Mouse (Mus musculus): ENCODE results near the gene Kdm4b. TPM values are rescaled to one million over a fixed set of nuclear protein-coding genes. Genes with fewer than 3 reads are reported as not detected.
A peak's percentile ranks its signal among the peaks of the same experiment; 100 is the strongest.

The Kdm4b gene
- total and polyA plus RNA-seq, 2 experiments from 2014 or later = 53.2 to 133 TPM

DNA sequence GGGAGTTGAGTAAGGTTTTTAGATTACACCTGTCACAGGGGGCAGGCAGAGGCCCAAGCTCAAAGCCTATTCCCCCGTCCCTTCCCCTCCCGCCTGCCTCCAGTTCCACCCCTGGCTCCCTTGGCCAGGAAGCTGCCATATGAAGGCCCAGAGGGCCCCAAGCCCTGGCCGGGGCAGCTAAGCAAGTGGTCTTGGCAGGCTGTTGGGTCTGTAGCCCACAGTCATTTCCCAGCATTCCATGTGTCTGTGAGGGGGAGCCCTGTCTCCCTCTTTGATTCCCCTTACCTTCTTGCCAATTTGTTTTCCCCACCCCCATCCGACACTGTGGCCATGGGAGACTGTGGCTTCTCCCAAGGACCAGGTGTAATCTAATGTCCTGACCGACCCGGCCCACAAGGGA, 116.5 kb downstream of the Kdm4b start:
- DNase-seq = no peak
- Histone ChIP-seq H3K9me3 (ENCODE audit: low read length) (no peaks in the 10 kb centered on the region), H3K9ac (no peak overlapping the region), H3K27me3 (ENCODE audit: insufficient read depth, low read length) (no peaks in the 10 kb centered on the region), H3K27ac (ENCODE audit: low read depth, low read length) (peak overlapping the region; percentile 29; the same call in 1 of the 2 replicates), H3K4me1 (ENCODE audit: insufficient read depth) (peaks cover 11% of the 10 kb centered on the region; the same call in 1 of the 2 replicates), H3K36me3 (ENCODE audit: insufficient read depth) (peaks cover 57% of the 10 kb centered on the region), H3K4me2 (ENCODE audit: low read depth) (no peak overlapping the region), H3K4me3 (ENCODE audit: low read depth, low read length) (no peak overlapping the region)
- TF ChIP-seq CTCF (IDR thresholded peaks at IDR 0.05; ENCODE audit: low read depth) = no peak
- ATAC-seq = no peak
- 63% methylated on average over 6 of the region's 6 CpGs for WGBS

DNA sequence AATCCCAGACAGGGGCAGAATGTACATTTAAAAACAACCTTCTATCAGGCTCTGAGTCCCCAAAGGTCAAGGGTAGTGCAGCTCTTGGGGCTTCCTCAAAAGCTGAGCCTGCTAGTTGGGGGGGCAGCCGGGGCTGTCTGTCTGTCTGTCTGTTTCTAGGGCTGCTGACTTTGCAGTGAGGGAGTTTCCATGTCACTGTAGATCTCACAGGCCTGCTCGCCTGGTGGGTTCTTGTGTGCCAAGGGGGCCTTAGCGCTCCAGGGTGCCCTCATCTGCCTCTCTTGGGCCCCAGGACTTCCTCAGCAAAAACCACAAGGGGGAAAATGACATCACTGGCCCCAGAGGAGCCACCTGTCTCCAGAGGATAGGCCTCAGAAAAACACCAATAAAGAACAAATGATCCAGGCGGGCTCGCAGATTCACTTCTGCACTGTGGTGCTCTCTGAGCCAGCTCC, 117.5 kb downstream of the Kdm4b start:
- no peak overlapping the region for H3K9ac ChIP-seq
- H3K4me3 ChIP-seq (ENCODE audit: low read depth, low read length) = no peak overlapping the region
- WGBS = 81% methylated on average over 5 of the region's 5 CpGs
- no peak overlapping the region for H3K4me2 ChIP-seq (ENCODE audit: low read depth)
- H3K4me1 ChIP-seq (ENCODE audit: insufficient read depth) = peaks cover 11% of the 10 kb centered on the region; the same call in 1 of the 2 replicates
- DNase-seq (no peak), ATAC-seq (no peak)
- peak overlapping the region; percentile 21; the same call in 1 of the 2 replicates for H3K27ac ChIP-seq (ENCODE audit: low read depth, low read length)
- H3K27me3 ChIP-seq (ENCODE audit: insufficient read depth, low read length) = no peaks in the 10 kb centered on the region
- H3K9me3 ChIP-seq (ENCODE audit: low read length) = no peaks in the 10 kb centered on the region
- TF ChIP-seq CTCF (IDR thresholded peaks at IDR 0.05; ENCODE audit: low read depth) = no peak
- peaks cover 57% of the 10 kb centered on the region for H3K36me3 ChIP-seq (ENCODE audit: insufficient read depth)

DNA sequence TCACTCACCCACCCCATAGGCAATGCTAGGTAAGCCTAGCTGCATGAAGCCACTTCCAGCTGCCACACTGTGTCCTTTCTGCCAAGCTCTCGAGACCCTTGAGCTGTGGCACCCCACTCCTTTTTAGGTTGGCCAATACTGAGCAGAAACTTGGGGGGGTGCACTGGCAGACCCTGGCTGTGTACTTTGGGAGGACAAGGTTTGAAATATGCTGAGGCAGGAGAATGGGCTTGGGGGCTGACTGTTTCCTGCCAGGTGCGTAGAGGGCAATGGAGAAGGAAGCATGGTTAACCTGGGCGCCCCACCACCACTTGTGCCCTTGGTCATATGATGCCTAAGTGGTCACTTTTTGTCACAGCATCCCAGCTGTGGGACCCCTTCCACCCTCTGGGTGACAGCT, 118.9 kb downstream of the Kdm4b start:
- 91% methylated on average over 3 of the region's 3 CpGs for WGBS
- no peak overlapping the region for H3K4me2 ChIP-seq (ENCODE audit: low read depth)
- H3K27me3 ChIP-seq (ENCODE audit: insufficient read depth, low read length) = no peaks in the 10 kb centered on the region
- no peaks in the 10 kb centered on the region for H3K9me3 ChIP-seq (ENCODE audit: low read length)
- H3K4me1 ChIP-seq (ENCODE audit: insufficient read depth) = peaks cover 11% of the 10 kb centered on the region; the same call in 1 of the 2 replicates
- H3K36me3 ChIP-seq (ENCODE audit: insufficient read depth) = peaks cover 64% of the 10 kb centered on the region
- DNase-seq (no peak), ATAC-seq (no peak)
- no peak for TF ChIP-seq CTCF (IDR thresholded peaks at IDR 0.05; ENCODE audit: low read depth)
- 0 out of 2 replicates have a peak overlapping the region, but pooled peaks have one; percentile 9 for H3K27ac ChIP-seq (ENCODE audit: low read depth, low read length)
- no peak overlapping the region for H3K4me3 ChIP-seq (ENCODE audit: low read depth, low read length)
- no peak overlapping the region for H3K9ac ChIP-seq

DNA sequence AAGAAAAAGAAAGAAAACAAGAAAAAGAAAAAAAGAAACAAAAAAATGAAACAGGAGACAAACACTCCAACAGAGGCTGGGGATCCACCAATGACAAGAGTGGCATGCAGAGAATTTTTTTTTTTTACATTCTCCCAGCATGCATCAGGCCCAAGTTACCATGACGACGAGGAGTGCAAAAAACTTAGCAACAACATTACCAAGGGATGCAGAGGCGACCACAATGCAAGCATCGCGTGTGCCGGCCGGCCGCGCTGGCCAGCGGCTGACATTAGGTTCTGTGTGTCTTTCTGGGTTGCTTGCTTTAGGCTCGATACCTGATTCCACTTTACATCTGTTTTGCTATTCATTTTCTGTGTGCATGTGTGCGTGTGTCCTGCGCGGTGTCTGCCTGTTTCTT, 119.5 kb downstream of the Kdm4b start:
- no peak overlapping the region for H3K9ac ChIP-seq
- H3K27ac ChIP-seq (ENCODE audit: low read depth, low read length) = peak overlapping the region; percentile 67; the same call in 1 of the 2 replicates
- no peak overlapping the region for H3K4me2 ChIP-seq (ENCODE audit: low read depth)
- DNase-seq (peak; percentile 83), ATAC-seq (peak; percentile 80)
- peaks cover 6% of the 10 kb centered on the region; the same call in 1 of the 2 replicates for H3K4me1 ChIP-seq (ENCODE audit: insufficient read depth)
- H3K27me3 ChIP-seq (ENCODE audit: insufficient read depth, low read length) = no peaks in the 10 kb centered on the region
- H3K4me3 ChIP-seq (ENCODE audit: low read depth, low read length) = no peak overlapping the region
- H3K36me3 ChIP-seq (ENCODE audit: insufficient read depth) = peaks cover 70% of the 10 kb centered on the region
- no peaks in the 10 kb centered on the region for H3K9me3 ChIP-seq (ENCODE audit: low read length)
- 27% methylated on average over 14 of the region's 14 CpGs for WGBS
- no peak for TF ChIP-seq CTCF (IDR thresholded peaks at IDR 0.05; ENCODE audit: low read depth)

DNA sequence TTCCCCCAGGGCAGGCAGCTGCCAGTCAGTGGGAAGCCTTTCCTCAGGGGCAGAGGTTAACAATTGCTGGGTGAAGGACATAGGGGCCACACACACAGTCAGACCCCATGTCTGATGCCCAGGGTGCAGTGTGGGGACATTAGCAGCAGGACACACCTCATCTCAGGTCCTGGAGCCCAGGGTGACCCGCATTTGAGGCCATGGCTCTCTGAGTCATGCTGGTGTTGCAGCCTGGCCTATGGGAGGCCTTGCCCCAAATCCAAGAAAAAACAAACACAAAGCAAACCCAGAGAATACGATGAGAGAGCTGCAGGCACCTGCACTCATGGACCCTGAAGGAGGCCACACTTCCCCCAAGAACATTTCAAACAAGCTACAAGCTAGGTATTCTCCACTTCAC, 121.9 kb downstream of the Kdm4b start:
- ATAC-seq (no peak), DNase-seq (no peak)
- H3K27me3 ChIP-seq (ENCODE audit: insufficient read depth, low read length) = no peaks in the 10 kb centered on the region
- H3K36me3 ChIP-seq (ENCODE audit: insufficient read depth) = peaks cover 83% of the 10 kb centered on the region
- no peak overlapping the region for H3K9ac ChIP-seq
- WGBS = 80% methylated on average over 2 of the region's 2 CpGs
- H3K9me3 ChIP-seq (ENCODE audit: low read length) = no peaks in the 10 kb centered on the region
- TF ChIP-seq CTCF (IDR thresholded peaks at IDR 0.05; ENCODE audit: low read depth) = no peak
- H3K4me1 ChIP-seq (ENCODE audit: insufficient read depth) = peaks cover 4% of the 10 kb centered on the region; the same call in 1 of the 2 replicates
- H3K4me2 ChIP-seq (ENCODE audit: low read depth) = no peak overlapping the region
- H3K4me3 ChIP-seq (ENCODE audit: low read depth, low read length) = no peak overlapping the region
- H3K27ac ChIP-seq (ENCODE audit: low read depth, low read length) = no peak overlapping the region

Small RNA genes within 50 kb of the gene (microRNA-seq; reads per million reads assigned to microRNA genes)
- 3.7 to 5.8 reads per million in 2 experiments for gene Mir6977

Other genes with a start within 250 kb of the Kdm4b start
- gene Hdgfl2, start 246.4 kb upstream of the Kdm4b start, total RNA-seq (2014; rRNA removed) = 79.9 and 96.4 TPM in 2 replicates
- gene Hdgfl2, start 246.4 kb upstream of the Kdm4b start, polyA plus RNA-seq (2015; fragmentation: Nextera tagmentation; extraction: Ambion mirVana) = 99.9 and 114 TPM in 2 replicates
- 0.08 and 0.52 TPM in 2 replicates for gene Plin4, start 216.3 kb upstream of the Kdm4b start, total RNA-seq (2014; rRNA removed)
- 0.02 TPM in 1 of 2 replicates, not detected in the other for gene Plin4, start 216.3 kb upstream of the Kdm4b start, polyA plus RNA-seq (2015; fragmentation: Nextera tagmentation; extraction: Ambion mirVana)
- gene Plin5, start 208.5 kb upstream of the Kdm4b start, total RNA-seq (2014; rRNA removed) = 2.7 and 3.2 TPM in 2 replicates
- gene Plin5, start 208.5 kb upstream of the Kdm4b start, polyA plus RNA-seq (2015; fragmentation: Nextera tagmentation; extraction: Ambion mirVana) = 2.4 and 3.9 TPM in 2 replicates
- not detected in 2 replicates for gene Lrg1, start 204.1 kb upstream of the Kdm4b start, total RNA-seq (2014; rRNA removed)
- gene Lrg1, start 204.1 kb upstream of the Kdm4b start, polyA plus RNA-seq (2015; fragmentation: Nextera tagmentation; extraction: Ambion mirVana) = 0.33 and 0.46 TPM in 2 replicates
- 71.0 and 76.4 TPM in 2 replicates for gene Sema6b, start 185.7 kb upstream of the Kdm4b start, total RNA-seq (2014; rRNA removed)
- gene Sema6b, start 185.7 kb upstream of the Kdm4b start, polyA plus RNA-seq (2015; fragmentation: Nextera tagmentation; extraction: Ambion mirVana) = 15.6 and 18.1 TPM in 2 replicates
- gene Tnfaip8l1, start 163.6 kb upstream of the Kdm4b start, total RNA-seq (2014; rRNA removed) = 11.0 and 12.8 TPM in 2 replicates
- 8.6 TPM in 2 replicates for gene Tnfaip8l1, start 163.6 kb upstream of the Kdm4b start, polyA plus RNA-seq (2015; fragmentation: Nextera tagmentation; extraction: Ambion mirVana)
- gene Mydgf, start 142.1 kb upstream of the Kdm4b start, total RNA-seq (2014; rRNA removed) = 52.3 and 65.1 TPM in 2 replicates
- 65.7 and 75.0 TPM in 2 replicates for gene Mydgf, start 142.1 kb upstream of the Kdm4b start, polyA plus RNA-seq (2015; fragmentation: Nextera tagmentation; extraction: Ambion mirVana)
- 16.2 and 21.9 TPM in 2 replicates for gene Dpp9, start 107.2 kb upstream of the Kdm4b start, total RNA-seq (2014; rRNA removed)
- 16.1 and 19.5 TPM in 2 replicates for gene Dpp9, start 107.2 kb upstream of the Kdm4b start, polyA plus RNA-seq (2015; fragmentation: Nextera tagmentation; extraction: Ambion mirVana)
- gene Fem1a, start 69.3 kb upstream of the Kdm4b start, total RNA-seq (2014; rRNA removed) = 44.2 and 53.6 TPM in 2 replicates
- gene Fem1a, start 69.3 kb upstream of the Kdm4b start, polyA plus RNA-seq (2015; fragmentation: Nextera tagmentation; extraction: Ambion mirVana) = 15.4 and 17.2 TPM in 2 replicates
- 1.9 and 2.5 TPM in 2 replicates for gene Ticam1, start 49.3 kb upstream of the Kdm4b start, total RNA-seq (2014; rRNA removed)
- gene Ticam1, start 49.3 kb upstream of the Kdm4b start, polyA plus RNA-seq (2015; fragmentation: Nextera tagmentation; extraction: Ambion mirVana) = 1.2 and 1.5 TPM in 2 replicates
- gene Plin3, start 33.2 kb upstream of the Kdm4b start, total RNA-seq (2014; rRNA removed) = 8.1 and 8.5 TPM in 2 replicates
- 12.4 and 13.9 TPM in 2 replicates for gene Plin3, start 33.2 kb upstream of the Kdm4b start, polyA plus RNA-seq (2015; fragmentation: Nextera tagmentation; extraction: Ambion mirVana)
- not detected in 2 replicates for gene Arrdc5, start 25.8 kb upstream of the Kdm4b start, total RNA-seq (2014; rRNA removed)
- gene Arrdc5, start 25.8 kb upstream of the Kdm4b start, polyA plus RNA-seq (2015; fragmentation: Nextera tagmentation; extraction: Ambion mirVana) = not detected in 2 replicates
- gene Uhrf1, start 22.7 kb upstream of the Kdm4b start, total RNA-seq (2014; rRNA removed) = 7.4 and 11.6 TPM in 2 replicates
- gene Uhrf1, start 22.7 kb upstream of the Kdm4b start, polyA plus RNA-seq (2015; fragmentation: Nextera tagmentation; extraction: Ambion mirVana) = 8.9 and 9.9 TPM in 2 replicates
- gene Ptprs, start 150.4 kb downstream of the Kdm4b start, total RNA-seq (2014; rRNA removed) = 568 and 711 TPM in 2 replicates
- gene Ptprs, start 150.4 kb downstream of the Kdm4b start, polyA plus RNA-seq (2015; fragmentation: Nextera tagmentation; extraction: Ambion mirVana) = 196 and 250 TPM in 2 replicates
- gene Znrf4, start 186.4 kb downstream of the Kdm4b start, total RNA-seq (2014; rRNA removed) = not detected in 2 replicates
- 0.13 and 0.16 TPM in 2 replicates for gene Znrf4, start 186.4 kb downstream of the Kdm4b start, polyA plus RNA-seq (2015; fragmentation: Nextera tagmentation; extraction: Ambion mirVana)
- 0.33 TPM in 1 of 2 replicates, not detected in the other for gene Gm20219, start 228.3 kb downstream of the Kdm4b start, total RNA-seq (2014; rRNA removed)
- 0.29 and 0.40 TPM in 2 replicates for gene Gm20219, start 228.3 kb downstream of the Kdm4b start, polyA plus RNA-seq (2015; fragmentation: Nextera tagmentation; extraction: Ambion mirVana)

Measured in forebrain, postnatal 0 days (tissue).